Mouse (Mus musculus): ENCODE measurements around the gene Sgsm1. TPM values are rescaled to one million over a fixed set of nuclear protein-coding genes. Genes with fewer than 3 reads are reported as not detected.
"Not testable (repeated sequence)": the region's sequence is repeated elsewhere in the genome, so short reads cannot be mapped to it uniquely, and the experiment has no call there.

Gene Sgsm1
- polyA plus RNA-seq, 1 experiment from 2014 or later: 5.2 TPM

GRCm38 (mm10) chr5:113349810-113350209, 39.2 kb upstream of the Sgsm1 start:
- no peak overlapping the region for H3K4me2 ChIP-seq
- H3K27me3 ChIP-seq (ENCODE audit: insufficient read depth, low read length): peaks cover 39% of the 10 kb centered on the region
- ATAC-seq (ENCODE audit: insufficient read depth) (no peak), DNase-seq (peak; percentile 31)
- no peaks in the 10 kb centered on the region for H3K9me3 ChIP-seq (ENCODE audit: low read depth, low read length)
- no peaks in the 10 kb centered on the region for H3K4me1 ChIP-seq (ENCODE audit: insufficient read depth)
- WGBS: 19% methylated on average over 7 of the region's 7 CpGs
- no peak overlapping the region; the same call in 1 of the 2 replicates for H3K27ac ChIP-seq (ENCODE audit: low read depth)
- H3K4me3 ChIP-seq (ENCODE audit: low read depth, low read length): no peak overlapping the region
- TF ChIP-seq CTCF (IDR thresholded peaks at IDR 0.05; ENCODE audit: low read depth): no peak
- no peaks in the 10 kb centered on the region for H3K36me3 ChIP-seq (ENCODE audit: insufficient read depth)
- H3K9ac ChIP-seq: no peak overlapping the region

GRCm38 (mm10) chr5:113349226-113349625, 38.6 kb upstream of the Sgsm1 start:
- Histone ChIP-seq H3K9me3 (ENCODE audit: low read depth, low read length) (no peaks in the 10 kb centered on the region), H3K27ac (ENCODE audit: low read depth) (no peak overlapping the region), H3K4me1 (ENCODE audit: insufficient read depth) (no peaks in the 10 kb centered on the region), H3K4me3 (ENCODE audit: low read depth, low read length) (no peak overlapping the region), H3K9ac (no peak overlapping the region), H3K4me2 (no peak overlapping the region), H3K36me3 (ENCODE audit: insufficient read depth) (no peaks in the 10 kb centered on the region), H3K27me3 (ENCODE audit: insufficient read depth, low read length) (peaks cover 45% of the 10 kb centered on the region)
- TF ChIP-seq CTCF (IDR thresholded peaks at IDR 0.05; ENCODE audit: low read depth): no peak
- no peak for ATAC-seq (ENCODE audit: insufficient read depth)
- 11% methylated on average over 7 of the region's 7 CpGs for WGBS
- no peak for DNase-seq

GRCm38 (mm10) chr5:113348597-113348996, 38.0 kb upstream of the Sgsm1 start:
- ATAC-seq (ENCODE audit: insufficient read depth): no peak
- TF ChIP-seq CTCF (IDR thresholded peaks at IDR 0.05; ENCODE audit: low read depth): no peak

DNA sequence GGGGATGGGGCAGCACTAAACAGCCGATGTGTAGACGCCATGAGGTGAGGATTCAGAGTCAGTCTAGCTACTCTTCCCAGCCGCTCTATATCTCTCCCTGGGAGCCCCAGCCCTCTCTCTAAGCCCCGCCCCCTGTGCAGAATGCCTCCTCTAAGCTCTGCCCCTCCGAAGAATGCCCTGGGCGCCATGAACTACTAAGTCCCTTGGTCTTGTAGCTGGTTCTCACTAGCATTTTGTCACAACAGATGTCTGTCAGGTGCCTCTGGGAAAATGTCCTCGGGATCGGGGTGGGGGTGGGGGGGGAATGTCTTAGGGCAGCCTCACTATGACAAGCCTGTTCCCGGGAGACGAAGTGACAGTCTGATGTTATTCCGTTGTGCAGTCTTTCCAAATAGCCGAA, 37.0 kb upstream of the Sgsm1 start:
- no peak for DNase-seq
- ATAC-seq (ENCODE audit: insufficient read depth): no peak
- Histone ChIP-seq H3K9ac (no peak overlapping the region), H3K27ac (ENCODE audit: low read depth) (no peak overlapping the region), H3K9me3 (ENCODE audit: low read depth, low read length) (no peaks in the 10 kb centered on the region), H3K4me1 (ENCODE audit: insufficient read depth) (no peaks in the 10 kb centered on the region), H3K36me3 (ENCODE audit: insufficient read depth) (no peaks in the 10 kb centered on the region), H3K27me3 (ENCODE audit: insufficient read depth, low read length) (peaks cover 46% of the 10 kb centered on the region), H3K4me2 (no peak overlapping the region), H3K4me3 (ENCODE audit: low read depth, low read length) (no peak overlapping the region)
- no peak for TF ChIP-seq CTCF (IDR thresholded peaks at IDR 0.05; ENCODE audit: low read depth)
- 35% methylated on average over 12 of the region's 12 CpGs for WGBS

More at GRCm38 (mm10) chr5:113348597-113348996, 38.0 kb upstream of the Sgsm1 start:
- no peak for DNase-seq
- Histone ChIP-seq H3K9me3 (ENCODE audit: low read depth, low read length) (no peaks in the 10 kb centered on the region), H3K36me3 (ENCODE audit: insufficient read depth) (no peaks in the 10 kb centered on the region), H3K4me2 (no peak overlapping the region), H3K27me3 (ENCODE audit: insufficient read depth, low read length) (peaks cover 46% of the 10 kb centered on the region), H3K4me3 (ENCODE audit: low read depth, low read length) (no peak overlapping the region), H3K4me1 (ENCODE audit: insufficient read depth) (no peaks in the 10 kb centered on the region), H3K27ac (ENCODE audit: low read depth) (no peak overlapping the region), H3K9ac (no peak overlapping the region)
- WGBS: 20% methylated on average over 13 of the region's 13 CpGs

DNA sequence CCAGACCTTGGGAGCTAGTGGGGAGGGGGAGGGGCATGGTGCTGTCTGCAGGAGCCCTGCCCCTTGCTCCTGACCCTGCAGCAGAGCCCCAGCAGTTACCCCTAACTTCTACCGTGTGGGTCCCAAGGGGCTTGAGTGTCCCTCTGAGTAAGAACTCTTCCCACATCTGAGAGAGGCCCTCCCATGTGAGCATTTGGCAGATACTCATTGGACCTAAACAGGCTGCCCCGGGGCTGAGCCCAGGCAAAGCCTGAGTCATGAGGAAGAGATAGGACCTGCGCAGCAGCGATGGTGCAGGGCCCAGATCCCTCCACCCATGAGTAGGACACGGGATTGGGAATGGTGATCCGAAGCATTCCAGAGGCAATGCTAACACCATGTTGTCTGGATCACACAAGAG, 36.1 kb upstream of the Sgsm1 start:
- 42% methylated on average over 6 of the region's 6 CpGs for WGBS

DNA sequence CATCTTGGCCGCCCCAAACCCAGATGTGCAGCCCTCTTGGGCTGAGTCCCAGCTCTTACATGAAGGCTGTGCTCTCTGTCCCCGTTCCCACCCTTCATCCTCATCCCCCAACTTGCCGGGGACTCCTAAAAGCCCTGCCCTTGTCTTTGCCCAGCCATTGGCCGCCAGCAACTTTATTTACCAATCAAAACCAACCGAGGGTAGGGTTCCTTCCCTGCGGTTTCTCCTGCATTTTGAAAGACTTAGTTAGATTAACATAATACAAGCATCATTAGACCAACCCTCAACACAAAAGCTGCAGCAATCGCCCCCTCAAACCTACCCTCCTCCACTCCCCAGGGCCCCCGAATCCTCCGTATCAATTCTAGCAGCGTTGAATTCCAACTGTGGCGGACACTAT, 35.2 kb upstream of the Sgsm1 start:
- 10% methylated on average over 11 of the region's 11 CpGs for whole genome bisulfite sequencing
- H3K4me2 ChIP-seq: no peak overlapping the region

More for the DNA sequence above, 36.1 kb upstream of the Sgsm1 start:
- H3K27ac ChIP-seq (ENCODE audit: low read depth); ATAC-seq (ENCODE audit: insufficient read depth); H3K36me3 ChIP-seq (ENCODE audit: insufficient read depth); H3K9ac ChIP-seq; H3K4me2 ChIP-seq; H3K9me3 ChIP-seq (ENCODE audit: low read depth, low read length); H3K4me1 ChIP-seq (ENCODE audit: insufficient read depth); H3K4me3 ChIP-seq (ENCODE audit: low read depth, low read length); DNase-seq: not testable (repeated sequence)
- peaks cover 46% of the 10 kb centered on the region for H3K27me3 ChIP-seq (ENCODE audit: insufficient read depth, low read length)

GRCm38 (mm10) chr5:113344635-113345386, 34.2 kb upstream of the Sgsm1 start:
- peaks cover 46% of the 10 kb centered on the region for H3K27me3 ChIP-seq (ENCODE audit: insufficient read depth, low read length)
- H3K36me3 ChIP-seq (ENCODE audit: insufficient read depth): no peaks in the 10 kb centered on the region
- ATAC-seq (ENCODE audit: insufficient read depth) (no peak), DNase-seq (no peak)
- H3K27ac ChIP-seq (ENCODE audit: low read depth): no peak overlapping the region
- no peak overlapping the region for H3K4me3 ChIP-seq (ENCODE audit: low read depth, low read length)
- WGBS: 32% methylated on average over 16 of the region's 16 CpGs
- TF ChIP-seq CTCF (IDR thresholded peaks at IDR 0.05; ENCODE audit: low read depth): no peak
- H3K4me2 ChIP-seq: no peak overlapping the region
- no peak overlapping the region for H3K9ac ChIP-seq
- no peaks in the 10 kb centered on the region for H3K9me3 ChIP-seq (ENCODE audit: low read depth, low read length)
- no peaks in the 10 kb centered on the region for H3K4me1 ChIP-seq (ENCODE audit: insufficient read depth)

More for the DNA sequence above, 35.2 kb upstream of the Sgsm1 start:
- ATAC-seq (ENCODE audit: insufficient read depth) (no peak), DNase-seq (no peak)
- no peaks in the 10 kb centered on the region for H3K9me3 ChIP-seq (ENCODE audit: low read depth, low read length)
- H3K4me3 ChIP-seq (ENCODE audit: low read depth, low read length): no peak overlapping the region
- TF ChIP-seq CTCF (IDR thresholded peaks at IDR 0.05; ENCODE audit: low read depth): no peak
- no peak overlapping the region for H3K9ac ChIP-seq
- H3K4me1 ChIP-seq (ENCODE audit: insufficient read depth): no peaks in the 10 kb centered on the region
- no peak overlapping the region for H3K27ac ChIP-seq (ENCODE audit: low read depth)
- H3K36me3 ChIP-seq (ENCODE audit: insufficient read depth): no peaks in the 10 kb centered on the region
- peaks cover 46% of the 10 kb centered on the region for H3K27me3 ChIP-seq (ENCODE audit: insufficient read depth, low read length)
